Mouse (Mus musculus): ENCODE measurements around the gene Ccdc33.

Ccdc33 gene

DNA sequence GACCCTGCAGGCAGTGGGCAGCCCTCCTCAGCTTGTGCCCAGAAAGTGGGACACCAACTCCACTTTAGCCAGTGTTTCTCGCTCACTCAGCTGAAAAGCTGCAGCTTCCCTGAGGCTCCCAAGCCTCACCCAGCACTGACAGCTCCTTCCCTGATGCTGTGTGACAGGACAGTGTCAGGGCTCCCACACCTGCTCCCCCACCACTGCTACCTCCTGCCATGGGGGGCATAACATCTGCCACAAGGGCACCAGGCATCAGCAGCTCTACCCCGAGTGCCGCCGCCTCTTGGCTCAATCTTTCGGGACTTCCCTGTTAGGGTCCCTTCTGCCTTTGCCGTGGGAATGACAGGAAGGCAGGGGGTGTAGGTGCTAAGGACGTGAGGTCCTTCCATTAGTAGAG, 132.3 kb downstream of the Ccdc33 start:
- no peak for DNase-seq (ENCODE audit: extremely low spot score, low read depth, low spot score)

DNA sequence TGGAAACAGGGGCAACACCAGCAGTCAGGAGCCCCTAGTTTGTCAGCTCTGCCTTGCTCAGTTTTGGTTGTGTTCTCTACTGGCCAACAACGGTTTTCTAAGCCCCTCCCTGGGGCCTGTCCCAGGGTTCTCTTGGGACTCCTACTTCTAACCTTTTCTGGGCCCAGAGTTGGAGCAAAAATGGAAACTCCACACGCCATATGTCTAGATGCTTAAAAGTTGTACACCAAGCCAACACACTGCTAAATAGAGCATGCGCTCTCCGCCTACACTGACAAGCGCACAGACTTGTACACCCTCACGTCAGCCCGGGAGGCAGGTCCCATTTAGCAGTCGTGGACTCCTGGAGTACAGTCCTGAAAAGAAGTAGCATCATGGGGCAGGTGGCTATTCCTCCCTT, 133.3 kb downstream of the Ccdc33 start:
- no peak for DNase-seq (ENCODE audit: extremely low spot score, low read depth, low spot score)

DNA sequence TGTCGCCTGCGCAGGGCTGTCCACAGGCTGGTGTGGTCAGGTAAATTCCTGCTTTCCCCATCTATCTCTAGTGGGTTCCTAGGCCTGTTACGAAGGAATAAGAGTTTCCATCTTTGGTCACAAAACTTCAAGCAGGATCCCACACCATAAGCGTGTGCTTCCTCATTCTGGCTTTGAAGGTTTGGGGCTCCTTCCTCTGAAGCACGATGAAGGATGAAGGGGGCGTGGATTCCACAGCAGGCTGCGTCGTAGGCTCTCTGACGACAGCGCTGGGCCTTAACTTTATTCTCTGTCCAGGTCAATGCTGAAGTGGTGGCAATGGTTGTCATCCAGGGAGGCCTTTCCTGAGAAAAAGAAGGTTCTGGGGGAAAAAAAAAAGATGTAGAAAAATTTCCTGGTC, 138.1 kb downstream of the Ccdc33 start:
- DNase-seq (ENCODE audit: extremely low spot score, low read depth, low spot score): no peak

DNA sequence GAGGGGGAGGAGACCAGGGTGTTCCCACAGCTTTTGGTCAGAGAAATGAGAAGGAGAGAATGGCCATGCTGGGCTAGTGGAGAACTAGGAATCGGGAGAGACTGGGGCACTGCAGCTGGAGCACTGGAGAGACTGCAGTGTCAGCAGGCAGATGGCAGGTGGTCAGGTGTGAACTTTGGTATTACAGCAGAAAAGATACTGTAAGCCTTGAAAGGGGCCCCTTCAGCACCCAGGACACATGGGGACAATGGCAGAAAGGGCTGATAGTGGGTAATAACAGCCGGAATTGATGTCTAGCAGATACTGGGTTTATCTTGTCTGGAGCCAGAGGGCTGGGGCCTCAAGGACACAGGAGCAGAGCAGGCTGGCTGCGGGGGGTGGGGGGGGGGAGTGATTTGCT, 139.8 kb downstream of the Ccdc33 start:
- DNase-seq (ENCODE audit: extremely low spot score, low read depth, low spot score): no peak
